Mouse (Mus musculus) MEL (cell line): Measurements from ENCODE around the gene Fbxo9.
A peak's percentile ranks its signal among the peaks of the same experiment; 100 is the strongest.

ENCODE experiments used
- CTCF ChIP-seq, 3 experiments: IDR thresholded peaks in 2 of 3; conservative IDR thresholded peaks in 1 of 3; 2 replicates each; pipeline ENCODE4 v1.5.1; 2011 to 2012; ENCODE audit warnings: low read length in 3 of 3, low read depth in 2 of 3, mild to moderate bottlenecking in 2 of 3, improper control_type of control experiment in 1 of 3, inconsistent platforms in 1 of 3, mixed read lengths in 1 of 3, moderate library complexity in 1 of 3; ENCODE audit not compliant: control insufficient read depth in 1 of 3, insufficient read depth in 1 of 3, poor library complexity in 1 of 3, severe bottlenecking in 1 of 3
- KAT2A ChIP-seq: conservative IDR thresholded peaks from 2 replicates; pipeline ENCODE4 v1.6.1; 2012; ENCODE audit warnings: low read depth, low read length, improper control_type of control experiment, inconsistent platforms
- NRF1 ChIP-seq: IDR thresholded peaks from 2 replicates; pipeline ENCODE4 v1.6.1; 2014; ENCODE audit warnings: low read depth, mild to moderate bottlenecking, inconsistent platforms, low read length, improper control_type of control experiment, moderate library complexity; ENCODE audit not compliant: poor library complexity, insufficient read depth, severe bottlenecking
- POLR2A ChIP-seq, 2 experiments: IDR thresholded peaks; 2 replicates each; pipeline ENCODE4 v1.6.1; 2011 to 2012; ENCODE audit warnings: low read length in 2 of 2, mild to moderate bottlenecking in 2 of 2, control low read depth in 1 of 2, improper control_type of control experiment in 1 of 2, low read depth in 1 of 2, moderate library complexity in 1 of 2; ENCODE audit not compliant: control insufficient read depth in 1 of 2, insufficient read depth in 1 of 2, poor library complexity in 1 of 2
- POLR2AphosphoS2 ChIP-seq: IDR thresholded peaks from 2 replicates; pipeline ENCODE4 v1.6.1; 2011; ENCODE audit warnings: low read length, improper control_type of control experiment
- RAD21 ChIP-seq: IDR thresholded peaks from 2 replicates; pipeline ENCODE4 v1.6.1; 2011; ENCODE audit warnings: mild to moderate bottlenecking, low read depth, low read length, improper control_type of control experiment
- TCF12 ChIP-seq: IDR thresholded peaks from 2 replicates; pipeline ENCODE4 v1.6.1; 2014; ENCODE audit warnings: low read depth, mild to moderate bottlenecking, inconsistent platforms, low read length, improper control_type of control experiment, moderate library complexity
- UBTF ChIP-seq: IDR thresholded peaks from 2 replicates; pipeline ENCODE4 v1.6.1; 2012; ENCODE audit warnings: low read depth, mild to moderate bottlenecking, inconsistent platforms, low read length, improper control_type of control experiment, moderate library complexity, borderline replicate concordance; ENCODE audit not compliant: insufficient read depth
- ZNF384 ChIP-seq: IDR thresholded peaks from 2 replicates; pipeline ENCODE4 v1.6.1; 2012; ENCODE audit warnings: low read depth, mild to moderate bottlenecking, inconsistent platforms, low read length, improper control_type of control experiment

GRCm38 (mm10) chr9:78100956-78101355 lies 7.9 kb downstream of the Fbxo9 start:
- TF ChIP-seq TCF12 (peak; percentile 52; the same call in 1 of the 2 replicates), NRF1 (no peak), POLR2A (IDR thresholded peaks at IDR 0.05; ENCODE audit: control insufficient read depth in 1 of 2, insufficient read depth in 1 of 2, low read depth in 1 of 2, low read length in 2 of 2, poor library complexity in 1 of 2) (peak in 1 of 2 experiments; percentile 43; a peak in 1 of 4 replicates), POLR2AphosphoS2 (no peak), RAD21 (no peak), CTCF (IDR thresholded peaks at IDR 0.05 in 2 of 3, conservative IDR thresholded peaks at IDR 0.05 in 1 of 3; ENCODE audit: control insufficient read depth in 1 of 3, insufficient read depth in 1 of 3, low read depth in 2 of 3, low read length in 3 of 3, poor library complexity in 1 of 3, severe bottlenecking in 1 of 3) (no peak), KAT2A (no peak), ZNF384 (no peak), UBTF (no peak)
